Mouse (Mus musculus) liver, embryonic 15.5 days (tissue): ENCODE results near the gene Ccdc63. TPM values are rescaled to one million over a fixed set of nuclear protein-coding genes. Genes with fewer than 3 reads are reported as not detected.
A peak's percentile ranks its signal among the peaks of the same experiment; 100 is the strongest.
"Not testable (repeated sequence)": the region's sequence is repeated elsewhere in the genome, so short reads cannot be mapped to it uniquely, and the experiment has no call there.

Source experiments
- ATAC-seq: fragments of 200-750 bp; cut with Nextera tagmentation; 2 replicates; pipeline ENCODE4 v1.8.0; 2017; ENCODE audit warnings: moderate number of reproducible peaks, mild to moderate bottlenecking, moderate library complexity; ENCODE audit not compliant: insufficient read depth
- H3K27ac ChIP-seq: fragments of 300-500 bp; sonication (generic); replicated peaks from 2 replicates; pipeline ENCODE4 v1.5.1; 2015; ENCODE audit warnings: mild to moderate bottlenecking, inconsistent platforms
- H3K27me3 ChIP-seq: fragments of 300-500 bp; sonication (generic); 2 replicates; pipeline ENCODE4 v1.6.1; 2015; ENCODE audit warnings: mild to moderate bottlenecking, inconsistent platforms
- H3K36me3 ChIP-seq: fragments of 300-500 bp; sonication (generic); replicated peaks from 2 replicates; pipeline ENCODE4 v1.6.1; 2015; ENCODE audit warnings: moderate library complexity, mild to moderate bottlenecking, inconsistent platforms
- H3K4me1 ChIP-seq: fragments of 300-500 bp; sonication (generic); replicated peaks from 2 replicates; pipeline ENCODE4 v1.6.1; 2015; ENCODE audit warnings: inconsistent platforms
- H3K4me2 ChIP-seq: fragments of 300-500 bp; sonication (generic); 2 replicates; pipeline ENCODE4 v1.6.1; 2015; ENCODE audit warnings: moderate library complexity, mild to moderate bottlenecking, inconsistent platforms
- H3K4me3 ChIP-seq: fragments of 300-500 bp; sonication (generic); replicated peaks from 2 replicates; pipeline ENCODE4 v1.5.1; 2015; ENCODE audit warnings: mild to moderate bottlenecking, inconsistent platforms
- H3K9ac ChIP-seq: fragments of 300-500 bp; sonication (generic); 2 replicates; pipeline ENCODE4 v1.6.1; 2015; ENCODE audit warnings: moderate library complexity, mild to moderate bottlenecking, inconsistent platforms
- H3K9me3 ChIP-seq: fragments of 300-500 bp; sonication (generic); replicated peaks from 2 replicates; pipeline ENCODE4 v1.6.1; 2016; ENCODE audit warnings: inconsistent platforms
- WGBS: fragments of 180-500 bp; shearing (Covaris S2); methylation state at CpG from one replicate; pipeline ENCODE4 v1.1.7; 2015; ENCODE audit warnings: mixed read lengths; ENCODE audit not compliant: insufficient replicate concordance; 5-methylcytosine and 5-hydroxymethylcytosine counted together
- polyA plus RNA-seq: library from polyadenylated mRNA; unstranded; fragments of >200 nt; fragmentation: Nextera tagmentation; extraction: Ambion mirVana; gene quantifications from 2 replicates; pipeline ENCODE4 v1.2.1, GENCODE M21; 2015

Gene Ccdc63
- 0.10 and 0.12 TPM in 2 replicates for polyA plus RNA-seq

DNA sequence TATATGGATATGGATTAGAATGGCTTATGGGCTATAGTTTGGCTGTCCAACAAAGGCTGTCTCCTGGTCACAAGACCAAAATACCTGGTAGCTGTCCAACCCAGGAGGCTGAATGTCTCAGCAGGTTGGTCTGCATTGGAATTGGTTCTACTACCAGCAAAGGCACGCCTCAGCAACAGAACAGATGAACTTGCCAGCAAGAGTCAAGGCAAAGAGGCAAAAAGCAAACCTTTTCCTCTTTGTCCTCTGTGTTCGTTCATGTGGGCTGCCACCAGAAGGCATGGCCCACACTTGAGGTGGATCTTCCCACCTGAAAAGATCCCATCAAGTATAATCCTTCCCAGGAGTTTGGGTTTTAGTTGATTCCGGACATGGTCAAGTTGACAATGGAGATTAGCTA, at the start of gene Ccdc63:
TSS of gene Ccdc63 (minus strand) at position 101 of the 400 bp plus-strand sequence.
- H3K4me2 ChIP-seq = no peak within 1 kb of the TSS
- no peak for ATAC-seq
- no peaks in the 10 kb centered on the region for H3K27me3 ChIP-seq
- H3K4me1 ChIP-seq = peaks cover 39% of the 10 kb centered on the region
- H3K4me3 ChIP-seq = no peak within 1 kb of the TSS
- H3K9me3 ChIP-seq = no peaks in the 10 kb centered on the region
- H3K36me3 ChIP-seq = no peaks in the 10 kb centered on the region
- no peak within 1 kb of the TSS for H3K27ac ChIP-seq
- 75% methylated on average over 3 of the region's 3 CpGs for WGBS
- no peak within 1 kb of the TSS for H3K9ac ChIP-seq

DNA sequence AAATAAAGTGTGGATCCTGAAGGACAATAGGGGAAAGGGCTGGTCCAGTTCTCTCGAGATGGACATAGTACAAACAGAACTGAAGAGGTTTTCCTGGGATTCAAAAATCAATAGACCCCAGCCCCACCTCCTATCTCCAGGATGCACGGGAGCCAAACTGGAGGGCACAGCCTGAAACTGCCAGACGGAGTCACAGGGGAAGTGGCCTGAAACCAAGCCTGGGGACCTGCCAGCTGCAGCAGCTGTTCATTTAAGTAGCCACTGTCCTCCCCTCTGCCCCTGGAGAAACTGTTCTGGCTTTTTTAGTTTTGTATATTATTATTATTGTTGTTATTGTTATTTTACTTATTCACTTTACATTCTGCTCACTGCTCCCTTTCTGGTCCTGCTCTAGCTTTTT, 48.5 kb upstream of the Ccdc63 start:
- H3K36me3 ChIP-seq = no peaks in the 10 kb centered on the region
- no peak overlapping the region for H3K9ac ChIP-seq
- no peaks in the 10 kb centered on the region for H3K27me3 ChIP-seq
- ATAC-seq = no peak
- no peaks in the 10 kb centered on the region for H3K9me3 ChIP-seq
- no peak overlapping the region for H3K4me3 ChIP-seq
- H3K4me2 ChIP-seq = no peak overlapping the region
- peaks cover 8% of the 10 kb centered on the region for H3K4me1 ChIP-seq
- WGBS = 19% methylated on average over 3 of the region's 3 CpGs
- H3K27ac ChIP-seq = no peak overlapping the region

DNA sequence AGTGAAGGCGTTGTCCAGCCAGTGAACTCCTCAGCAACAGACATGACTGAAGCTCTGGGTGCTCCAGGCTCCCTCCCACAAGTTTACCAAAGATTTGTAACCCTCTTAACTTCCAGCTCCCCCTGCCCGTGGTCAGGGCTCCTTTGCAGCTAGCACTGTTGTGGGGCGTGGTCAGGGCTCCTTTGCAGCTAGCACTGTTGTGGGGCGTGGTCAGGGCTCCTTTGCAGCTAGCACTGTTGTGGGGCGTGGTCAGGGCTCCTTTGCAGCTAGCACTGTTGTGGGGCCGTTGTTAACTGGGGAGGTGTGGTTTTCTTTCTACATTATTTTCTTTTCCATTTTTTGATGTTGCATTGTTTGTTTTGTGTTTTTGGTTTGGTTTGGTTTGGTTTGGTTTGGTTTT, 44.2 kb upstream of the Ccdc63 start:
- not testable (repeated sequence) for H3K4me1 ChIP-seq, H3K9me3 ChIP-seq, H3K9ac ChIP-seq, H3K27me3 ChIP-seq, H3K4me3 ChIP-seq, H3K27ac ChIP-seq, H3K4me2 ChIP-seq, ATAC-seq, H3K36me3 ChIP-seq
- WGBS = 70% methylated on average over 6 of the region's 6 CpGs

DNA sequence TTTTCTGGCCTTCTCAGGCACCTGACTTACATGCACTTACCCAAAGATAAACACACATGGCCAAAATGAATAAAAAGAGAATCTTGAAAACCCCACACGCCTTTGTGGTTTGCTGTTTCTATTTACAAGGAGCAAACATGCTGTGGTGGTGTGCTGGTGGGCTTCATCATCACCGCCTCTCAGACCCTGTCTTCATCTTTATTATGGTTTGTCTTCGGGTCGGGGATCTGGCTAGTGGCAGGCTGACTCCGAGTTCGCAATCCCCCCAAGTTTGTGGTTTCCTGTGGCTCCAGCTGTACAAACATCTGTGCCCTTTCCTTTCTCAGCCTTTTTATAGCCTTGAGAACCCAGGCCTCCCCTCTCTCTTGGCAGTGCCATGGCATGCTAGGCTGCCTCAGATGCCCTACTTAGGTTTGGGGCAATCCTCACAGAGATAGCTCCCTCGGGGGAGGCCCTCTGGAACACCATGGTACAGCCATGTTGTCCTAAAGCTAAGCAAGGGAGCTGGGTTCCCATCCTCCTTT, 43.7 kb upstream of the Ccdc63 start:
- no peak for ATAC-seq
- Histone ChIP-seq H3K4me2 (no peak overlapping the region), H3K27ac (no peak overlapping the region), H3K9ac (no peak overlapping the region), H3K4me1 (no peaks in the 10 kb centered on the region), H3K27me3 (no peaks in the 10 kb centered on the region), H3K4me3 (no peak overlapping the region), H3K36me3 (no peaks in the 10 kb centered on the region), H3K9me3 (no peaks in the 10 kb centered on the region)
- 35% methylated on average over 7 of the region's 7 CpGs for WGBS

DNA sequence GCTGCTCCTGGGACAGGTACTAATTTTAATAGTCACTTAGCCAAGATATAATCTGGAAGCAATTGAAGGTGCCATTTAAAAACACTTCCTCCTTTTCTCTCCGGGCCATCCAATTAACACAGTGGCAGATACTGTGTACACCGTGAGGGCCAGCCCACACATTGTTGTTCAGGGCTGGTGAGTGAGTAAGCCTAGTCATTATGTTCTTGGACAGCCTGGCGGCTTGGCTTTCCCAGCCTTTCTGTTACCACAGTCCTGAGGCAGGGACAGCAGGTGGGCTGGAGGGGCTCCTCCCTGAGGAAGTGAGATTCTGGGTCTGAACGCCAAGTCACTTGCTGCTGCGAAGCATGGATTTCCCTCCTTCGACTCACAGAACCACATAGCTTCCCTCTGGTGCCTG, 39.0 kb upstream of the Ccdc63 start:
- Histone ChIP-seq H3K4me2 (no peak overlapping the region), H3K4me1 (no peaks in the 10 kb centered on the region), H3K36me3 (peaks cover 24% of the 10 kb centered on the region), H3K27me3 (no peaks in the 10 kb centered on the region), H3K27ac (no peak overlapping the region), H3K9ac (no peak overlapping the region), H3K4me3 (no peak overlapping the region), H3K9me3 (no peaks in the 10 kb centered on the region)
- ATAC-seq = no peak
- WGBS = 23% methylated on average over 6 of the region's 6 CpGs

DNA sequence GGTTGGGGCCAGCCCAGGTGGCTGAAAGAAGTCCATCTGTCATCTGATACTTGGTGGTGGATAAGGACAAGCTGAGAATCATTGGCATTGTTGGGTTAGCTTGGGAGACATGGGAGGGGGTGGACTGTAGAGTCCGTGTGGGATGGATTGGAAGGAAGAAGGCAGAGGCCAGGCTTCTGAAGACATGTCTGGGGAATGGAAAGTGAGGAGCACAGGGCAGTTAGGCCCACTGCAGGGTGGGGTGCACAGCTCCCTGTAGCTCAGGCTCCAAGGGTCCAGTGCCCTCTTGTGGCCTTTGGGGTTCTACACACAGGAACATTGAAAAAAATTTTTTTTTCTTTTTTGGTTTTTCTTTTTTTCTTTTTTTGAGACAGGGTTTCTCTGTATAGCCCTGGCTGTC, 35.8 kb upstream of the Ccdc63 start:
- WGBS = 57% methylated on average over 1 of the region's 1 CpGs
- Histone ChIP-seq H3K9ac (no peak overlapping the region), H3K36me3 (peaks cover 49% of the 10 kb centered on the region), H3K27me3 (no peaks in the 10 kb centered on the region), H3K4me3 (no peak overlapping the region), H3K4me2 (no peak overlapping the region), H3K4me1 (no peaks in the 10 kb centered on the region), H3K27ac (no peak overlapping the region), H3K9me3 (no peaks in the 10 kb centered on the region)
- peak; percentile 54; the same call in 1 of the 2 replicates for ATAC-seq

DNA sequence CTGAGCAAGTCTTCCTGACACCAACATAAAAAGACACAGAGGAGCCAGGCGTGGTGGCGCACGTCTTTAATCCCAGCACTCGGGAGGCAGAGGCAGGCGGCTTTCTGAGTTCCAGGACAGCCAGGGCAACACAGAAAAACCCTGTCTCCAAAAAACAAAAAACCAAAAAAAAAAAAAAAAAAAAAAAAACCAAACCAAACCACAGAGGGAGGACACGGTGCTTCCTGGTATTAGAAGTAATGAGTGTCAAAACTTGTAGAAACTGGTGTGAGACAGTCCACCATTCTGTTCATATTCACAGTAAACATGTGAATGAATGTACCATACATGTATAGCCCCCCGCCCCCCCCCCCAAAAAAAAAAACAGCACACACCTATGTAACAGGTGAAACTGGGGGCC, 35.3 kb upstream of the Ccdc63 start:
- H3K27me3 ChIP-seq = no peaks in the 10 kb centered on the region
- H3K9ac ChIP-seq = no peak overlapping the region
- H3K27ac ChIP-seq = no peak overlapping the region
- WGBS = 67% methylated on average over 7 of the region's 7 CpGs
- H3K4me3 ChIP-seq = no peak overlapping the region
- ATAC-seq = no peak
- H3K9me3 ChIP-seq = no peaks in the 10 kb centered on the region
- no peaks in the 10 kb centered on the region for H3K4me1 ChIP-seq
- H3K4me2 ChIP-seq = no peak overlapping the region
- peaks cover 54% of the 10 kb centered on the region for H3K36me3 ChIP-seq

DNA sequence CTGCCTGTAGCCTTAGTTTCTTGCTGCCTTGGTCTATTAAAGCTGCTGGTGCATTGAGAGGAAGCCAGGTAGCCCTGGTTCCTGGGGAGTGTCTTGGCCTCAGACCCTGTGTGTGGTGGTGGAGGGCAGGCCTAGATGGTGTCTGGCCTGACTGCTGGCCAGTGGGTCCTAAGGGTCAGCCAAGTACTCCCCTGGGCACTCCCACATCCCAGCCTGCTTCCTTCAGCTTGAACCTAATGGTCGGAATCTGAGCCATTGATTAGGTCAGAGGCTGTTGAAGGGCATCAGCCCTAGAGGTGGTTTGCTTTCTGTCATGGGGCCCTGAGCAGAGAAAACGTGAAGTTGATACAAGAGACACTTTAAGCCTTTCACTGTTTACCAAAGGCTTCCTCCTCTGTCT, 34.8 kb upstream of the Ccdc63 start:
- Histone ChIP-seq H3K27me3 (no peaks in the 10 kb centered on the region), H3K9me3 (no peaks in the 10 kb centered on the region), H3K27ac (no peak overlapping the region), H3K4me2 (no peak overlapping the region), H3K9ac (no peak overlapping the region), H3K4me1 (no peaks in the 10 kb centered on the region), H3K36me3 (peaks cover 59% of the 10 kb centered on the region), H3K4me3 (no peak overlapping the region)
- no peak for ATAC-seq
- 55% methylated on average over 2 of the region's 2 CpGs for WGBS

DNA sequence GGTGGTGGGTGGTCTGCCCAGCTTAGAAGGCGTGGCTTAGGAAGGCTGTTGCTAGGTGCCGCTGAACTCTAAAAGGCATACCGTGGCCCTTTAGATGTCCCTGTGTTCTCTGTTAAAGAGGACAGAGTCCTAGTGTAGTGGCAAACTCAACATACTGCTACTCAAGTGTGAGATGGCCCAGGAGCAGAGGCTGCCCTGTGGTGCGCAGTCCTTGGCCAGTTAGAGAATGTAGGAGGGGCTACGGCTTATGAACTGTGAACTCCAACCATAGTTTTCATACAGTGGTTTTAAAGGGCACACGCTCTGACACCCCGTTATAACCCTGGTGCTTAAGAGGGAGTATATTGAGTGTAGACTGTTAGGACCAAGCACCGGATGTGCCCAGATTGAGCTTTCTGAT, 30.4 kb upstream of the Ccdc63 start:
- no peak overlapping the region for H3K4me2 ChIP-seq
- no peak for ATAC-seq
- no peak overlapping the region for H3K27ac ChIP-seq
- no peak overlapping the region for H3K9ac ChIP-seq
- peaks cover 10% of the 10 kb centered on the region for H3K4me1 ChIP-seq
- 93% methylated on average over 8 of the region's 8 CpGs for WGBS
- no peaks in the 10 kb centered on the region for H3K27me3 ChIP-seq
- H3K36me3 ChIP-seq = peaks cover 89% of the 10 kb centered on the region
- no peaks in the 10 kb centered on the region for H3K9me3 ChIP-seq
- no peak overlapping the region for H3K4me3 ChIP-seq

DNA sequence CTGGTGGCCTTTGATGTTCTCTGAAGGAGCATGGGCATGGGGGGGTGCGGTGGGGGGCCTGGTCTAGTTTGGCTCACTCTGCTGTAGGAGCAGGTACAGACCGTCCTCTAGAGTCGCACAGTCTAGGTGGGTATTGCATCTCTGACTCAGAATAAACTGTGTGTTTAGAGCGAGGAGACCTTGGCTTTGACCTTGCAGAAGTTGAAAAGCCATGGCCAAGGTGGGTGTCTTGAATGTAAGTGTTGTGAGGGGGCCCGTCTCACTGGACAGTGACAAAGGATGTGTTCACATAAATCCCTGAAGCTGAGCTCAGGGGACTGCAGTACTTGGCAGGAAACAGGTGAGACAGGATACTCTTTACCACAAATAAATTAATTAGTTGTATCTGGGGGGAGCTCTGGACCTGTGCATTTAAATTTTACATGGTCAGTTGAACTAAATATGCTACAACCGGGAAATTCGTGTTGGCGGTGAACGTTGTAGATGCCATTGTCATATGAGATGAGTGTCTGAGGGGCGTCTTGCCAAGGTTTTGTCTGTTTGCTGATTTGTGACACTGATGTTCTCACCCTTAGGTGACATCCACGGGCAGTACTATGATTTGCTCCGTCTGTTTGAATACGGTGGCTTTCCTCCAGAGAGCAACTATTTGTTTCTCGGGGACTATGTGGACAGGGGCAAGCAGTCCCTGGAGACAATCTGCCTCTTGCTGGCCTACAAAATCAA, 27.9 kb upstream of the Ccdc63 start:
- no peak overlapping the region for H3K4me2 ChIP-seq
- ATAC-seq = no peak
- H3K36me3 ChIP-seq = peaks cover 100% of the 10 kb centered on the region
- H3K4me1 ChIP-seq = peaks cover 35% of the 10 kb centered on the region
- no peak overlapping the region for H3K4me3 ChIP-seq
- H3K27ac ChIP-seq = no peak overlapping the region
- 87% methylated on average over 14 of the region's 14 CpGs for WGBS
- no peaks in the 10 kb centered on the region for H3K27me3 ChIP-seq
- H3K9ac ChIP-seq = no peak overlapping the region
- H3K9me3 ChIP-seq = no peaks in the 10 kb centered on the region

DNA sequence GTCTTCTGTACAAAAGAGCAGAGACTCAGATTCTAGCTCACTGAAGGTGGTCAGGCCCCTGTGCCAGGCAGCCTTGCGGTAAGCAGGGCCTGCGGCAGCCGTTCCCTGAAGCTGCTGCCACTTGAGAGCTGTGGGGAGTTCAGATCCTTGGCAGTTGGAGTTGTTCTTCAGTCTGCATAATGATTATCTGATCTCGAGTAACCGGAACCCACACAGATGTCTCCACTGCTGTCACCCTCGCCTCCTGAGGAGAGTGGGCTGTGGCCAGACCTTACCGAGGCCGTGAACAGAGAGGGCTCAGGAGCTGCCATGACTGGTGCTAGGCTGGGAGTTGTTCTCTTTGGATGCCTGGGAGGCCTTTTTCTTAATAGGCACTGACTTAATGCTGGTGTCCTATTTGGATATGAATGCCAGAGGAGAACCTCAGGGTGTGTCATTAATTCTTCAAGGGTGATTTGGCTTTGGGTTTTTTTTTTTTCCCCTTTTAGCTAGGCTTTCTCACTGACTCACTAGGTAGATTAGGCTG, 26.1 kb upstream of the Ccdc63 start:
- 26% methylated on average over 8 of the region's 8 CpGs for WGBS
- Histone ChIP-seq H3K4me3 (no peak overlapping the region), H3K36me3 (peaks cover 100% of the 10 kb centered on the region), H3K9ac (no peak overlapping the region), H3K27me3 (no peaks in the 10 kb centered on the region), H3K27ac (no peak overlapping the region), H3K4me2 (no peak overlapping the region), H3K4me1 (peaks cover 52% of the 10 kb centered on the region), H3K9me3 (no peaks in the 10 kb centered on the region)
- no peak for ATAC-seq
